Mouse (Mus musculus) brain, embryonic 14.5 days (tissue): ENCODE results near the gene Npas3. TPM values are rescaled to one million over a fixed set of nuclear protein-coding genes. Genes with fewer than 3 reads are reported as not detected.

Source experiments
- DNase-seq: peaks from one replicate; pipeline ENCODE4 v3.0.0-alpha.2; 2011; ENCODE audit warnings: low read depth
- CTCF ChIP-seq: fragments of 200-500 bp; IDR thresholded peaks from 2 replicates; pipeline ENCODE4 v1.5.1; 2012; ENCODE audit warnings: inconsistent platforms, mild to moderate bottlenecking, moderate library complexity, borderline replicate concordance; ENCODE audit not compliant: insufficient read depth, insufficient read length; ENCODE audit errors: extremely low read depth
- POLR2A ChIP-seq: fragments of 200-500 bp; IDR thresholded peaks from 2 replicates; pipeline ENCODE4 v1.6.1; 2012; ENCODE audit warnings: mild to moderate bottlenecking, inconsistent platforms, borderline replicate concordance; ENCODE audit not compliant: poor library complexity, insufficient read depth, insufficient read length, severe bottlenecking; ENCODE audit errors: extremely low read depth
- polyA plus RNA-seq: library from polyadenylated mRNA; depleted of rRNA; stranded (reverse); fragments of >200 nt; gene quantifications from 2 replicates; pipeline ENCODE4 v1.2.3, GENCODE M21; 2012

Npas3 gene
- polyA plus RNA-seq, 1 experiment: 34.2 TPM

DNA sequence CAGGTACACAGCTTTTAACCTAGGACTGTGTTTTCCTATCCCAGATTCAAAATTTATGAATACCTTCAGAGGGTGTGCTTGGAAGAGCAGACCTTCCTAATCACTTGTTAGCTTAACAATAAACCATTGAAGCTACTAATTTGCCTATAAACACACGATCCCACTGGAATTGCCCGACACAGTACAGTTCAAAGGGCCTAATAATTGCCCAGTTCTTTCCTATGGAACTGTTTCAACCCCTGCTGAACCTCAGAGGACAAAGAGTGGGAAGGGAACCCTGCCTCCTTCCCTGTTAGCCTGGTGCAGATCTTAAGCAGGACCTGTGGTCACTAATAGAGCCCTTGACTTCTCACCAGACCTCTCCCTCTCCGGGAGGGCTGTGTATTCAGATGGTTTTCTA is 429.7 kb downstream of the Npas3 start:
- DNase-seq: no peak
- TF ChIP-seq POLR2A (no peak), CTCF (no peak)

DNA sequence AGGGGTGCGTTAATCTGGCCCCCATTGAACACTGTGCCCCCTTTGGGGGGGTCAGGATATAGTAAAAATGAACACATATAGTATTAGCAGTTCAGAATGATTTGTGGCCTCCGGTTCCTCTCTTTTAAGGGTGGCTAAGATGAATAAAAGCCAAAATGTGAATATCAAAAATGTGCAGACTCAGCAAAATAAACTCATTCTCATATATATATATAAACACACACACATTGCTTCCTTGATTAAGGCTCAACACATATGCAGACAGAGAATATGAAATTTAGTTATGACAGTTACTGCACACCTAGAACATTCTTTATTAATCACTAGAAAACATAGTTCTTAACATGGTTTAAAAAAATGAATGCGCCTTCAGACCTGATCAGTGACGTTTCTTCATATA is 430.7 kb downstream of the Npas3 start:
- no peak for DNase-seq
- TF ChIP-seq CTCF: no peak
- TF ChIP-seq POLR2A: no peak

DNA sequence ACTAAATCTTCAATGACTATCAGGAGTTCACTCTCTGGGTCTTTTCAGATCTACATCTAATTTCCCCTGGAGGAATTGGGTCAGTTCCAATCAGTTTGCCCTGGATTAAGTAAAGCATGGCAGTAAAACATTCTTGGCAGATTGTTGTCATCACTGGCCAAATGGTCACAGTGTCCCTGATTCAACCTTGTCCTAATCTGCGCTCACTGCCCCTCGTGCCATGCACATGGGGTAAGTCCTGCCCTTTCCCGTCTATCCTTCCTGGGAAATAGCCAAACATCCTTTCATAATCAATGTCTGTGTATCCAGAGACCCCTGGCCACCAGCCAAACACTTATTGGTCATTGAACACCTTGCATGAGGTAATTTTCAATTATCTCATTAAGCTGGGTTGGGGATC is 432.0 kb downstream of the Npas3 start:
- peak; percentile 55 for DNase-seq
- TF ChIP-seq CTCF: no peak
- TF ChIP-seq POLR2A: no peak

DNA sequence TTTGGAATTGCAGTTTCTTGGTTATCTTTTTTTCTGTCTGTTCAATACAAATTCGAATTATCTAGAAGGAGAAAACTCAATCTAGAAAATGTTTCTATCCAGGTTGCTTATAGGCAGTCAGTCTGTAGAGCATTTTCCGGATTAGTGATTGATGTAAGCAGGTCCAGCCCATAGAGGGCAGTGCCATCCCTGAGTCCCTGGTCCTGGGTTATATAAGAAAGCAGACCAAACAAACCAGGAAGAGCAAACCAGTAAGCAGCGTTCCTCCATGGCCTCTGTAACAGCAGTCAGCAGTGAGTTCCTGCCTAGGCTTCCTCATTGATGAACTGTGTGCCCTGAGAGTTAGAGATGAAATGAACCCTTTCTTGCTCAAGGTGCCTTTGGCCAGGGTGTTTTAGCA is 433.6 kb downstream of the Npas3 start:
- DNase-seq: peak; percentile 66
- TF ChIP-seq CTCF (peak; percentile 46; the same call in 1 of the 2 replicates), POLR2A (no peak)

DNA sequence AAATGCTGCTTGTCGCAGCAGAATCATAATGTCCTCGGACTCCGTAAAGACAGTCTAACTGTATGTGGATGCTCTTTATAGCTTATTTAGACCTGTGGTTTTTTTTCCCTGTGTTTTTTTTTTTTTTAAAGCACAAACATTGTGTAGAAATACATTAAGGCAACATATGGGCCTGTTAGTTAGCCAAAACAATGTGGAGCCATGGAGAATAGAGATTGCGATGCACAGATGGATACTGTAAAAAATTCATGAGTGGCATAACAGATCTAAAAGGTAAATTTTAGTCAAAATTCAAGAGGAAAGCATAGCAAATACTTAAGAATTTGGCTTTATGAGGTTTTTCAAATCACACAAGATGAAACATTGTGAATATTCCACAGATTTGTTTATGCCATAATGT is 444.0 kb downstream of the Npas3 start:
- peak; percentile 62 for DNase-seq
- TF ChIP-seq CTCF: no peak
- no peak for TF ChIP-seq POLR2A

DNA sequence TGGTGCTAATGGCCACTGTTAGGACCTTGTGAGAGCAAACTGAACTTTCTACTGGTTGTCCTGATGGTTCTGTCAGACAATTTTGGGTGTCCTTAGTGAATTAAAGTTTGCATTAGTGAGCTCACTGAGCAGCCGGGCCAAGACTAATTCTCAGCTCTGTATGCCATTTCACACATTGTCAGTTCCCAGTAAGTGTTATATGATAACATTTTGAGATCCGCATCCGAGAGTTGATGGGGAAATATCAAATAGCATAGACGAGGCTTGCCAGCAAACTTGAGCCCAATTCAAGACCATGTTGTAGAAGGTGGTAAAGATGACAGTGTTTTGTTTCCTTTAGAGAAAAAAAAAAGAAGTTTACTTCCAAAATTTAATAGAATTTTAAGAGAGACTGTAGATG is 445.9 kb downstream of the Npas3 start:
- peak; percentile 69 for DNase-seq
- TF ChIP-seq CTCF: no peak

DNA sequence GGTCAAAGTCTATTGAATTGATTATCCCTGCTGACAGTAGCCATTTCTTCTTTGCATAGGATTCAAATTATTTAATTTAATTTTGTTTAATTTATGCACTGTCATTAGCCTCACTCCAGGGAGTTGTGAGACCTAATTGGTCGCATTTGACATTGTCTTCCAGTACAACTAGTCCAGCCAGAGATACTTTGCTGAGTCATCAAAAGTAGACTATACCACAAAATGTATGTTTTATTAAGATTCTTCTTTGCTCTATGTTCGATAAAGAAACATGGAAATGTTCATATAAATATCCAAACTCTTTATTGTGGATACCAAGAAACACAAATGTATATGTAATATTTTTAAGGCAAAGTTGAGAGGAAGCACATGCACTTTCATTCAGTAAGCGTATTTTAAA is 446.8 kb downstream of the Npas3 start:
- DNase-seq: no peak
- TF ChIP-seq CTCF (no peak), POLR2A (no peak)

DNA sequence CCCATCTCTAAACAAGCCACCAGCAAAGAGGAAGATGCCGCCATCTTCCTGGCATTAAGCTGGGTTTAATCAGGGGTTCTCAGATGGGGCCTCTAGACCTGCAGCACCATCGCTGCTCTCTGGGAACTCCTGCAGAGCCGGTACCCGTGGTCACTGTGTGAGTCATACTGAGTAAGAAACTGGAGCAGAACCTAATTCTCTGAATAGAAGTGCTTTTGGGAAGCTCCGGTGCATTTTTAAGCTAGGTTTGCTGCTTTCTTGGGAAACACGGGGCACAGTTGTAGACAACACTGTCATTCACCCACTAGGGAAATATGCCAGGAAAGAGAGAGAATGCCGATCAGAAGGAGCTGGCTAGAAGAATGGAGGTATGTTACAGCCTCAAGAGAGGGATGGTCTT is 449.2 kb downstream of the Npas3 start:
- TF ChIP-seq POLR2A (no peak), CTCF (no peak)
- DNase-seq: no peak

DNA sequence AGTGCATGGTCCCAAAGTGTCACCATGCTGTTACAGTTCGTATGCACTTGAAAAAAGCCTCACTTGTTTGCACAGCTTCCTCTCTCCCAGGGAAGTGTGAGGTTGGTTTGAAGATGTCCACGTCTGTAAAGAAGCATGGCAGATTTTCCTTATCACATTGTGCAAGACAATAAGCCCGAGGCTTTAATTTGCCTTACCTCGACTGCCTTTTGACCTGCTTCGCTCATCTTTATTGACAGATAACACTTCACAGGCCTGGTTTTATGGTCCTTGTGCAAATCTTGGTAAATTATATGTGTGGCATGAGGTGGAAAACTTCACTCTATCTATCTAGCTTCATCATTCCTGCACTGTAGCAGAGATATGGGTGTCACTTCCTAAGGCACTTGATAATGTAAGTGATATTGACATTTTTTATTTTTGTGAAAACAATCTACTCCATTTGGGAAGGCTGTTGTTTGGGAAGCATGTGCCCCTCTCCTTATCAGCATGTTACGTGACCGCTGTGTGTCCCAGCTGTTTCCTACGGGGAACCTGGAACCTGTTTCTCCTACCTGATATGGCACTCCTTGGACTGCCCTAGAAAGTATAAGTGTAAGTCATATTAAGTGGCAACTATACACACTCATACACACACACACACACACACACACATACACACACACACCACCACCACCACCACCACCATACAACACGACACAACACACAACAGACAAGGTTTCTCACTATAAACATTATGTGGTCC is 450.2 kb downstream of the Npas3 start:
- no peak for TF ChIP-seq POLR2A
- no peak for TF ChIP-seq CTCF
- no peak for DNase-seq

DNA sequence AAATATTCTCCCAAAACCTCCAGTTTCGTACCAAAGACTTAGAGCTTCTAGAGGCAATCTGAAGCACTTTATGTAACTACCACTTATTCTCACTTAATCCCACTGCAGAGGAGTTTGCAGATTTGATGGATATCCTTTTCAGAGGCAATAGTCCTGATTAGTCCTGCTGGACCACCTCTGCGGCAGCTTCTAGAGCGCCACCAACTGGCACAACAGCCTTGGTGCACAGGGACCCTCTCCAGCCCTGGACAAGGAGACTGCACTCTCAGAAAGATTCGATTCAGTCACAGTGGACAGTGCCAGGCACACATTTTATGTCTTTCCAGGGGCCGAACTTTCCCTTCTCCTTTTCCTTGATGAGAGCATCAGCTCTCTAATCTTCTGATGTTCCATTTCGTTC is 471.4 kb downstream of the Npas3 start:
- TF ChIP-seq POLR2A: no peak
- TF ChIP-seq CTCF: peak; percentile 54
- DNase-seq: peak; percentile 39

DNA sequence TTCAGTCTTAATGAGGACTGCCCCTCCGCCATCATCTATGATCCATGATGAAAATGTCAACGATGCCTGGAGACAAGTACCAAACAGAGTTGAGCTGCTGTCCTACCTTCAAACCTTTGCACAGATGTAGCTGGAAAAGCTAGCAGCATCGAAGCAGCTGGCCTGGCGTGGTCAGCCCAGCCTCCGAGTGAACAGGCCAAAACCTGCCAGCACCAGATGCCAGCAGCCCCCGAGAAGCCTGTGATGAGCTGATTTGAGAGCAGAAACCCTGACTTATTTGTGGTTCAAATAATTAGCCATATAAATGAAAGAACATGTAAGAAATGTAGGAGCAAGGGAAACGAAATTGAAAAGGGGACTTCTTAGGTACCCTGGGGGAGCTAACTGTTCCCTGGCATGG is 473.7 kb downstream of the Npas3 start:
- peak; percentile 19 for DNase-seq
- TF ChIP-seq CTCF: no peak
- TF ChIP-seq POLR2A: no peak

DNA sequence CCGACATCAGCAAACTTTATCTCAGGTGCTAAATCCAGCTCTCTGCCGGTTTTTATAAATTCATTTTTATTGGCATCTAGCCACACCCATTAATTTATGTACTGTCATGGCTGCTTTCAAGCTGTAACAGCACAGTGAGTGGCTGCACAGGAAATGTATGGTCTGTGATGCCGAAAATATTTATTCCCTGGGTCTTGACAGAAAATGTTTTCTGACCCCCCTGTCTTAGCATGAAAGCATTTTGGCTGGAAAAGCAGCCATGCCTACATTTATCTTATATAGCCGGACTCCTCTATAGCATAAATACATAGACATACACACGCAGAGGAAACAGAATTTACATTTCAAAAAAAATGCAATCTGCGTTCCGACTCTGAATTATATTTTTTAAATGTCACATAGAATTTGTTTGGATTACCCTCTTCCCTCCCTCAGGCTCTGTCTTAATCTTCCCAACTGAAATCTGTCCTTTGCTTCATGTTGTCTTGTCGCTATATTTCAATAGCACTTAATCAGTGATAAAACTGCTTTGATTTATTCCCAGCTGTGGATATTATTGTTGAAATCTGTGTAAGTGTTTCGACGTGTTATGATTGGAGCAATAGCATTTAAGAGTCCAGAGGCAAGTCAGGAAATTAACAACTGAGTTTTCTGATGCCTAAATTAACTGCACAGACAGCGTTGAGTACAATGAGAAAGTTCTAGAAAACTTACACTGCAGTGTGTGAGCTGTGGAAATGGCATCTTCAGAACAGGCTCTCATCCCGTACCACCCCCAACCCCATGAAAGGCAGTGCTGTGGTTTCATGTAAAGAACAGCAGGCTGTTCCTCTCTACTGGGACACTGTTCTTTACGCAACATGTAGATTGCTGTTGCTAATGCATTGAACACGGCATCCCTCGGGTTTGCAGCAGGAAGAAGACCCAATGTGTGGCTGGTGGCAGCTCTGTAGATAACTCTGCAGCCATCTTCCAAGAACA is 474.5 kb downstream of the Npas3 start:
- no peak for DNase-seq
- TF ChIP-seq CTCF: no peak
- no peak for TF ChIP-seq POLR2A

DNA sequence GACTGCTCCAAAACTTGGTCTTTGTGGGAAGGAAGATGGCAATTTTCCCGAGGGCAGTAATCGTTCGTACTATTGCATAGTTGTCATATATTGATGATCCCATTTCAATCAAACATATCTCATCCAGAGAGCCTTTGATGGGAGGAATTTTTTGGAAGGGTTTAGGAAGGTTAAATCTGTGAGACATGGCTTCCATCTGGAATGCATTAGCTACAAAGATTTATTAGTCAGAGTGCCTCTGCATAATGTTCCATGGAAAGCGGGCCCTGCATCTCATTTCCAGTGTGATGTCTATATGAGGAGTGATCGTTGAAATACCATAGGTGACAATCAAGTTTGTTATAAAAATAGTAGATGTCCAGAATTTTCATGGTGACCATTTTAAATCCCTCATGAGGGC is 480.8 kb downstream of the Npas3 start:
- no peak for DNase-seq
- TF ChIP-seq POLR2A (no peak), CTCF (no peak)
